Comparison of ENCODE assay signal across 7 mouse cellular contexts in genomic region chr2:129297589-129297982, GRCm38 (mm10). TPM values are rescaled to one million over a fixed set of nuclear protein-coding genes. Genes with fewer than 3 reads are reported as not detected.
DNase-seq lines count a peak whose midpoint lies in the region; ATAC-seq and TF ChIP-seq lines count a peak whose summit lies in the region.

No protein-coding gene starts in this region.

- peak overlapping the region; percentile 52 for H3K4me3 ChIP-seq in cortical plate, adult 2 months (ENCODE audit: insufficient read depth, low read length)
- H3K4me3 ChIP-seq in neural tube, embryonic 14.5 days (ENCODE audit: low read depth, low read length) = peak overlapping the region; percentile 69

- H3K27me3 ChIP-seq in neural tube, embryonic 14.5 days (ENCODE audit: control insufficient read depth, insufficient read depth, low read length) = no peaks in the 10 kb centered on the region

- TF ChIP-seq CTCF in cortical plate, adult 2 months (IDR thresholded peaks at IDR 0.05; ENCODE audit: extremely low read depth, insufficient read depth, low read length) = no peak

- peak; percentile 44 for ATAC-seq in granulocyte monocyte progenitor cell, adult 5-6 weeks (replicated peaks; ENCODE audit: poor library complexity, severe bottlenecking)
- peak; percentile 78 for ATAC-seq in neural tube, embryonic 14.5 days (ENCODE audit: low read depth)

- no peaks in the 10 kb centered on the region for H3K4me1 ChIP-seq in cortical plate, adult 2 months (ENCODE audit: control insufficient read depth, insufficient read depth, low read length)
- H3K4me1 ChIP-seq in neural tube, embryonic 14.5 days (ENCODE audit: control insufficient read depth, insufficient read depth, low read length) = peaks cover 5% of the 10 kb centered on the region; the same call in 1 of the 2 replicates

- peak overlapping the region; percentile 84 for H3K9ac ChIP-seq in neural tube, embryonic 14.5 days (replicated peaks; ENCODE audit: low read depth, low read length)

- TF ChIP-seq POLR2A in cortical plate, adult 2 months (IDR thresholded peaks at IDR 0.05; ENCODE audit: extremely low read depth, insufficient read depth, low read length) = no peak

- H3K4me2 ChIP-seq in neural tube, embryonic 14.5 days (ENCODE audit: low read depth, low read length) = peak overlapping the region; percentile 57

- no peaks in the 10 kb centered on the region for H3K36me3 ChIP-seq in neural tube, embryonic 14.5 days (ENCODE audit: control insufficient read depth, insufficient read depth, low read length)

- no peaks in the 10 kb centered on the region for H3K9me3 ChIP-seq in neural tube, embryonic 14.5 days (ENCODE audit: control insufficient read depth, low read length)

- DNase-seq in retina, embryonic 14.5 days (ENCODE audit: low spot score) = peak; percentile 66
- no peak for DNase-seq in retina, postnatal 1 day
- DNase-seq in liver = peak; percentile 58
- DNase-seq in adrenal gland, adult 2 months = no peak

- H3K27ac ChIP-seq in cortical plate, adult 2 months (ENCODE audit: insufficient read depth, low read length) = peak overlapping the region; percentile 85
- peak overlapping the region; percentile 96 for H3K27ac ChIP-seq in neural tube, embryonic 14.5 days (ENCODE audit: low read depth, low read length)

- 2% methylated on average over 10 of the region's 10 CpGs for WGBS in neural tube, embryonic 14.5 days

RNA-seq across cellular contexts. Expression of gene Ckap2l, which starts 0.6 kb away (rescaled TPM):
- 0.26 and 0.50 TPM in 2 replicates for polyA plus RNA-seq in cortical plate, adult 2 months (2012; rRNA removed)
- 17.1 and 49.8 TPM in 2 replicates for total RNA-seq in granulocyte monocyte progenitor cell, adult 5-6 weeks (2014; fragmentation: Nextera tagmentation)
- total RNA-seq in granulocyte monocyte progenitor cell, adult 5-6 weeks (2017) = 55.3 and 56.6 TPM in 2 replicates
- 4.8 and 9.0 TPM in 2 replicates for polyA plus RNA-seq in neural tube, embryonic 14.5 days (2014; fragmentation: Nextera tagmentation; extraction: Ambion mirVana)
- 1 to 10 TPM in 1 of 2 experiments, under 1 TPM in 1; 0.97 to 1.7 TPM for total RNA-seq in adrenal gland, adult 2 months (2021)
- 0.09 and 0.10 TPM in 2 replicates for polyA plus RNA-seq in adrenal gland, adult 2 months (2012; rRNA removed)

RNA-seq across cellular contexts. Expression of gene Il1a, which starts 12.2 kb away (rescaled TPM):
- polyA plus RNA-seq in cortical plate, adult 2 months (2012; rRNA removed) = 1.2 and 1.4 TPM in 2 replicates
- total RNA-seq in granulocyte monocyte progenitor cell, adult 5-6 weeks (2014; fragmentation: Nextera tagmentation) = not detected in 2 replicates
- not detected in 2 replicates for total RNA-seq in granulocyte monocyte progenitor cell, adult 5-6 weeks (2017)
- 0.46 and 0.75 TPM in 2 replicates for polyA plus RNA-seq in neural tube, embryonic 14.5 days (2014; fragmentation: Nextera tagmentation; extraction: Ambion mirVana)
- total RNA-seq in adrenal gland, adult 2 months (2021) = not detected
- polyA plus RNA-seq in adrenal gland, adult 2 months (2012; rRNA removed) = not detected in 2 replicates

Comparison
In these comparisons a context has a peak if more than half of its experiments do, and no peak if none do; other contexts are left out.
1. DNase-seq: peak in retina, embryonic 14.5 days (single experiment) and liver (single experiment); none in retina, postnatal 1 day (single experiment) and adrenal gland, adult 2 months (single experiment).